Comparison of ENCODE assay signal across 14 mouse cellular contexts in genomic region chr3:40686836-40687235, GRCm38 (mm10). TPM values are rescaled to one million over a fixed set of nuclear protein-coding genes. Genes with fewer than 3 reads are reported as not detected.
DNase-seq lines count a peak whose midpoint lies in the region; ATAC-seq and TF ChIP-seq lines count a peak whose summit lies in the region.
"Had no signal": no experiment of that assay in that cellular context is flagged by ENCODE, and none has a peak within 500 bp of the region (broad histone marks: within the 10 kb centered on the region; RNA-seq: fewer than 3 reads in every experiment).

No protein-coding gene starts in this region.

- H3K27me3 ChIP-seq in heart, embryonic 10.5 days (ENCODE audit: insufficient read depth, poor library complexity, severe bottlenecking), result no peaks in the 10 kb centered on the region
- H3K27me3 ChIP-seq in forebrain, embryonic 11.5 days (ENCODE audit: control insufficient read depth, insufficient read depth, low read length), result no peaks in the 10 kb centered on the region
- no peaks in the 10 kb centered on the region for H3K27me3 ChIP-seq in hindbrain, postnatal 0 days (ENCODE audit: insufficient read depth, low read length)
- H3K27me3 ChIP-seq: kidney, embryonic 15.5 days; liver, embryonic 15.5 days had no signal

- peak; percentile 59 for ATAC-seq in forebrain, embryonic 11.5 days (replicated peaks; ENCODE audit: low FRiP score)
- ATAC-seq in hindbrain, postnatal 0 days, result 0 out of 2 replicates have a peak, but pooled peaks have one; percentile 46

- no peaks in the 10 kb centered on the region for H3K9me3 ChIP-seq in heart, embryonic 10.5 days
- no peaks in the 10 kb centered on the region for H3K9me3 ChIP-seq in forebrain, embryonic 11.5 days (ENCODE audit: control insufficient read depth, low read length)
- no peaks in the 10 kb centered on the region for H3K9me3 ChIP-seq in hindbrain, postnatal 0 days (ENCODE audit: low read length)
- H3K9me3 ChIP-seq: kidney, embryonic 15.5 days; liver, embryonic 15.5 days had no signal

- H3K36me3 ChIP-seq in heart, embryonic 10.5 days, result 0 out of 2 replicates have a peak, but pooled peaks cover 3% of the 10 kb centered on the region
- no peaks in the 10 kb centered on the region; the same call in 1 of the 2 replicates for H3K36me3 ChIP-seq in forebrain, embryonic 11.5 days (ENCODE audit: control insufficient read depth, insufficient read depth, low read length)
- no peaks in the 10 kb centered on the region for H3K36me3 ChIP-seq in hindbrain, postnatal 0 days (ENCODE audit: insufficient read depth, low read length)
- H3K36me3 ChIP-seq: liver, embryonic 15.5 days had no signal

- peak overlapping the region; percentile 2; the same call in 1 of the 2 replicates for H3K27ac ChIP-seq in heart, embryonic 10.5 days
- peak overlapping the region; percentile 46; the same call in 1 of the 2 replicates for H3K27ac ChIP-seq in forebrain, embryonic 11.5 days (ENCODE audit: low read depth, low read length)
- H3K27ac ChIP-seq in hindbrain, postnatal 0 days, result no peak overlapping the region
- H3K27ac ChIP-seq: kidney, embryonic 15.5 days; left cerebral cortex, adult 2 months; liver, embryonic 15.5 days had no signal

- peaks cover 46% of the 10 kb centered on the region for H3K4me1 ChIP-seq in heart, embryonic 10.5 days
- H3K4me1 ChIP-seq in forebrain, embryonic 11.5 days (replicated peaks; ENCODE audit: control insufficient read depth, insufficient read depth, low read length), result peaks cover 12% of the 10 kb centered on the region
- no peaks in the 10 kb centered on the region for H3K4me1 ChIP-seq in hindbrain, postnatal 0 days (ENCODE audit: insufficient read depth, low read length)
- H3K4me1 ChIP-seq: liver, embryonic 15.5 days had no signal

- no peak overlapping the region for H3K4me3 ChIP-seq in heart, embryonic 10.5 days
- no peak overlapping the region for H3K4me3 ChIP-seq in forebrain, embryonic 11.5 days (ENCODE audit: low read depth, low read length)
- H3K4me3 ChIP-seq in hindbrain, postnatal 0 days (ENCODE audit: low read length), result no peak overlapping the region
- H3K4me3 ChIP-seq: kidney, embryonic 15.5 days; left cerebral cortex, adult 2 months; liver, embryonic 15.5 days had no signal

- H3K9ac ChIP-seq in forebrain, embryonic 11.5 days (ENCODE audit: low read length), result no peak overlapping the region; the same call in 1 of the 2 replicates
- H3K9ac ChIP-seq in hindbrain, postnatal 0 days (replicated peaks; ENCODE audit: low read length), result no peak overlapping the region
- H3K9ac ChIP-seq: kidney, embryonic 15.5 days; liver, embryonic 15.5 days had no signal

- TF ChIP-seq CTCF in hindbrain, postnatal 0 days (IDR thresholded peaks at IDR 0.05; ENCODE audit: low read depth), result no peak

- 26% methylated on average over 9 of the region's 9 CpGs for WGBS in heart, embryonic 10.5 days
- 21% methylated on average over 9 of the region's 9 CpGs for WGBS in forebrain, embryonic 11.5 days
- 17% methylated on average over 9 of the region's 9 CpGs for WGBS in hindbrain, postnatal 0 days

- DNase-seq in heart, embryonic 10.5 days (ENCODE audit: low spot score), result no peak
- DNase-seq in heart, adult 8-10 months (ENCODE audit: low spot score), result no peak
- peak; percentile 78 for DNase-seq in Muller cell, postnatal 12 days (ENCODE audit: inconsistent ontology term)
- no peak for DNase-seq in forebrain, embryonic 11.5 days (ENCODE audit: low spot score)
- DNase-seq in hindbrain, postnatal 0 days (ENCODE audit: low spot score), result peak; percentile 21
- DNase-seq in thymus, adult 18-20 months, result no peak
- no peak for DNase-seq in cerebellum, adult 8-10 months
- no peak for DNase-seq in layer of hippocampus, adult 11-12 months (ENCODE audit: low spot score)
- DNase-seq: adrenal gland, adult 2 months; spleen, adult 18-20 months had no signal

- no peak overlapping the region for H3K4me2 ChIP-seq in forebrain, embryonic 11.5 days (ENCODE audit: low read depth, low read length, severe bottlenecking)
- H3K4me2 ChIP-seq in hindbrain, postnatal 0 days (ENCODE audit: low read depth, low read length), result no peak overlapping the region
- H3K4me2 ChIP-seq: kidney, embryonic 15.5 days; liver, embryonic 15.5 days had no signal

RNA-seq across cellular contexts. Expression of gene Slc25a31, which starts 21.8 kb away (rescaled TPM):
- polyA plus RNA-seq in heart, embryonic 10.5 days (2016; fragmentation: Nextera tagmentation; extraction: Ambion mirVana), result 0.21 and 0.35 TPM in 2 replicates
- under 1 TPM; 0.17 to 0.38 (median 0.28) TPM for total RNA-seq in heart, adult 8-10 months (2022)
- 0.11 TPM in 1 of 2 replicates, not detected in the other for polyA plus RNA-seq in forebrain, embryonic 11.5 days (2014; fragmentation: Nextera tagmentation; extraction: Ambion mirVana)
- total RNA-seq in hindbrain, postnatal 0 days (2014; rRNA removed), result 0.05 TPM in 1 of 2 replicates, not detected in the other
- polyA plus RNA-seq in hindbrain, postnatal 0 days (2015; fragmentation: Nextera tagmentation; extraction: Ambion mirVana), result 0.28 and 0.43 TPM in 2 replicates
- total RNA-seq: left cerebral cortex, adult 2 months had no signal
- polyA plus RNA-seq: adrenal gland, adult 2 months; C2C12 had no signal

RNA-seq across cellular contexts. Expression of gene Hspa4l, which starts 57.5 kb away (rescaled TPM):
- 18.0 and 30.2 TPM in 2 replicates for polyA plus RNA-seq in heart, embryonic 10.5 days (2016; fragmentation: Nextera tagmentation; extraction: Ambion mirVana)
- total RNA-seq in heart, adult 8-10 months (2022), result 10 to 100 TPM; 50.2 to 54.8 (median 52.3) TPM
- 55.1 and 58.4 TPM in 2 replicates for polyA plus RNA-seq in forebrain, embryonic 11.5 days (2014; fragmentation: Nextera tagmentation; extraction: Ambion mirVana)
- total RNA-seq in hindbrain, postnatal 0 days (2014; rRNA removed), result 28.5 and 54.8 TPM in 2 replicates
- 56.6 TPM in 2 replicates for polyA plus RNA-seq in hindbrain, postnatal 0 days (2015; fragmentation: Nextera tagmentation; extraction: Ambion mirVana)

Comparison
In these comparisons a context has a peak if more than half of its experiments do, and no peak if none do; other contexts are left out.
1. DNase-seq: peak in Muller cell, postnatal 12 days (single experiment) and hindbrain, postnatal 0 days (single experiment); none in heart, embryonic 10.5 days (single experiment), heart, adult 8-10 months (single experiment), forebrain, embryonic 11.5 days (single experiment), thymus, adult 18-20 months (0 of 2), cerebellum, adult 8-10 months (single experiment) and layer of hippocampus, adult 11-12 months (single experiment).